Mouse (Mus musculus) liver, embryonic 15.5 days (tissue): ENCODE results near the gene Shh. TPM values are rescaled to one million over a fixed set of nuclear protein-coding genes. Genes with fewer than 3 reads are reported as not detected.

Source experiments
- ATAC-seq: fragments of 200-750 bp; cut with Nextera tagmentation; 2 replicates; pipeline ENCODE4 v1.8.0; 2017; ENCODE audit warnings: moderate number of reproducible peaks, mild to moderate bottlenecking, moderate library complexity; ENCODE audit not compliant: insufficient read depth
- H3K27ac ChIP-seq: fragments of 300-500 bp; sonication (generic); replicated peaks from 2 replicates; pipeline ENCODE4 v1.5.1; 2015; ENCODE audit warnings: mild to moderate bottlenecking, inconsistent platforms
- H3K27me3 ChIP-seq: fragments of 300-500 bp; sonication (generic); 2 replicates; pipeline ENCODE4 v1.6.1; 2015; ENCODE audit warnings: mild to moderate bottlenecking, inconsistent platforms
- H3K36me3 ChIP-seq: fragments of 300-500 bp; sonication (generic); replicated peaks from 2 replicates; pipeline ENCODE4 v1.6.1; 2015; ENCODE audit warnings: moderate library complexity, mild to moderate bottlenecking, inconsistent platforms
- H3K4me1 ChIP-seq: fragments of 300-500 bp; sonication (generic); replicated peaks from 2 replicates; pipeline ENCODE4 v1.6.1; 2015; ENCODE audit warnings: inconsistent platforms
- H3K4me2 ChIP-seq: fragments of 300-500 bp; sonication (generic); 2 replicates; pipeline ENCODE4 v1.6.1; 2015; ENCODE audit warnings: moderate library complexity, mild to moderate bottlenecking, inconsistent platforms
- H3K4me3 ChIP-seq: fragments of 300-500 bp; sonication (generic); replicated peaks from 2 replicates; pipeline ENCODE4 v1.5.1; 2015; ENCODE audit warnings: mild to moderate bottlenecking, inconsistent platforms
- H3K9ac ChIP-seq: fragments of 300-500 bp; sonication (generic); 2 replicates; pipeline ENCODE4 v1.6.1; 2015; ENCODE audit warnings: moderate library complexity, mild to moderate bottlenecking, inconsistent platforms
- H3K9me3 ChIP-seq: fragments of 300-500 bp; sonication (generic); replicated peaks from 2 replicates; pipeline ENCODE4 v1.6.1; 2016; ENCODE audit warnings: inconsistent platforms
- WGBS: fragments of 180-500 bp; shearing (Covaris S2); methylation state at CpG from one replicate; pipeline ENCODE4 v1.1.7; 2015; ENCODE audit warnings: mixed read lengths; ENCODE audit not compliant: insufficient replicate concordance; 5-methylcytosine and 5-hydroxymethylcytosine counted together
- polyA plus RNA-seq: library from polyadenylated mRNA; unstranded; fragments of >200 nt; fragmentation: Nextera tagmentation; extraction: Ambion mirVana; gene quantifications from 2 replicates; pipeline ENCODE4 v1.2.1, GENCODE M21; 2015

The Shh gene
- not detected in 2 replicates for polyA plus RNA-seq

DNA sequence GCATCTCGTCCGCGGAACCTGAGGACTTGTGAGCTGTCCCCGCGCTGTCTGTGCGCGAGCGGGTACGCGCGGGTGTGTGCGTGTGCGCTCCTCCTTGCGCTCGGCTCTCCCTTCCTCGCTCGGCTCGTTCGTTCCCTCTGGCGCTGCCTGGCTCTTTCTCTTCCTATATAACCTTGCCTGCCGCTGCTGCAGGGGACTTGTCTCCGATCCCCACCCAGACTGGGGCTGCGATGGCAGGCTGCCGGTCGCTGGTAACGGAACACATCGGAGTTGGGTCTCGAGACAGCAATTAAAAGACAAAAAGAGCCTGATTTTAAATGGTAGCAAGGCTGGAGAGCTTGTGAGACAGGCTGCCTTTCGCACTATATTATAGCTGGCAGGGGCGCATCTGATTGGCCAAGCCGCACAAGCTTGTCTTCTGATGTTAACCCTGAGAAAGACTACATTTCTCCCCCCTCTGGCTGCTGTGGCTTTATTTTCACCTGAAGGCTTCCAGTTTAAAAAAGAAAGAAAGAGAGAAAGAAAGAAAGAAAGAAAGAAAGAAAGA is at the start of gene Shh:
Gene Shh, minus strand, starts transcription at position 497 of the 547 bp plus-strand sequence.
- H3K4me3 ChIP-seq, result no peak within 1 kb of the TSS
- H3K4me1 ChIP-seq, result no peaks in the 10 kb centered on the region
- H3K9me3 ChIP-seq, result no peaks in the 10 kb centered on the region
- no peak within 1 kb of the TSS for H3K4me2 ChIP-seq
- 2% methylated on average over 31 of the region's 31 CpGs for WGBS
- no peak within 1 kb of the TSS for H3K27ac ChIP-seq
- H3K27me3 ChIP-seq, result peaks cover 80% of the 10 kb centered on the region
- H3K9ac ChIP-seq, result no peak within 1 kb of the TSS
- no peaks in the 10 kb centered on the region for H3K36me3 ChIP-seq
- no peak for ATAC-seq

GRCm38 (mm10) chr5:28500792-28501439 is 33.9 kb upstream of the Shh start:
- no peak overlapping the region for H3K9ac ChIP-seq
- H3K36me3 ChIP-seq, result no peaks in the 10 kb centered on the region
- H3K4me2 ChIP-seq, result no peak overlapping the region
- no peaks in the 10 kb centered on the region for H3K27me3 ChIP-seq
- H3K4me1 ChIP-seq, result no peaks in the 10 kb centered on the region; the same call in 1 of the 2 replicates
- H3K9me3 ChIP-seq, result no peaks in the 10 kb centered on the region
- WGBS, result 31% methylated on average over 4 of the region's 4 CpGs
- peak; percentile 71 for ATAC-seq
- H3K4me3 ChIP-seq, result no peak overlapping the region
- no peak overlapping the region for H3K27ac ChIP-seq

DNA sequence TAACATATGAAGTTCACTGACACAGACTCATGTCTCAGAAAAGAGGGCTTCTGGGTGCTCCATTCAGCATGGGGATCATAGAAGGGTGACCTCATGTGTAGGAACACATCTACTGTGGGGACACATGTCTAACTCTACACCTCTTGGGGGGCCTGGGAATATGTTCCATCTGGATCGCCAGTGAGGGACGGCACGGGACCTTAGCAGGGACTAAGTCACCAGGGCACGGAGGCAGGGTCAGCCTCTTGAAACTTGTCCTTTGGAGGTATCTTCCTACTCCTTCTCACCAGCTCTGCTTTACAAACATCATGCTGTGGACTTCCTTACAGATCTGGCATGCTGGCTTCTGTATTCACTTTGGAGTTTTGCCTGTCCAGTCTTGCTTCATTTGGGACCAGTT is 31.8 kb upstream of the Shh start:
- Histone ChIP-seq H3K27ac (no peak overlapping the region), H3K4me2 (no peak overlapping the region), H3K4me1 (no peaks in the 10 kb centered on the region; the same call in 1 of the 2 replicates), H3K9me3 (no peaks in the 10 kb centered on the region), H3K9ac (no peak overlapping the region), H3K27me3 (no peaks in the 10 kb centered on the region), H3K4me3 (no peak overlapping the region), H3K36me3 (no peaks in the 10 kb centered on the region)
- 76% methylated on average over 4 of the region's 4 CpGs for WGBS
- ATAC-seq, result no peak

- H3K4me3 ChIP-seq, result no peak overlapping the region
- ATAC-seq, result peak; percentile 9; the same call in 1 of the 2 replicates
- no peak overlapping the region for H3K9ac ChIP-seq
- no peaks in the 10 kb centered on the region for H3K9me3 ChIP-seq
- H3K4me1 ChIP-seq, result no peaks in the 10 kb centered on the region; the same call in 1 of the 2 replicates
- H3K27me3 ChIP-seq, result no peaks in the 10 kb centered on the region
- 55% methylated on average over 3 of the region's 3 CpGs for WGBS
- no peaks in the 10 kb centered on the region for H3K36me3 ChIP-seq
- no peak overlapping the region for H3K27ac ChIP-seq
- H3K4me2 ChIP-seq, result no peak overlapping the region
Observed at GRCm38 (mm10) chr5:28495712-28496650, 28.9 kb upstream of the Shh start.

DNA sequence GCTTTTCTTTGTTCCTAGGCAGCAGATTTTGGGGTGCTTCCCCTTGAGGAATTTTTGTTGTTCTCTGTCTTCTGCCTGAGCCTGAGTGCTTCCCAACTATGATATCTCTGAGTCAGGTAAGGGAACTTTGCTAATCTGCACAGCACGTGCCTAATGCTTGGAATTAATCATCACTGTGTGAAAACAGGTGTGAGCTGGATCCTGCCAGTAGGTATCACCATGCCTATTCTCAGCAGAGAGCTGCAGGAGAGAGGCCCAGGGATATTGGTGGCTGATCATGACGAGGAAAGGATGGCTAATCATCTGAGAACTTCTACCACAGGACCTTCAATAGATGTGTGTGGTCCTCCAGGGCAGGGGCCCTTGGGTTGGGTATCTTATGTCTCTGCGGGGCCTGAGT is 26.5 kb upstream of the Shh start:
- H3K27me3 ChIP-seq, result no peaks in the 10 kb centered on the region
- no peak overlapping the region for H3K9ac ChIP-seq
- no peaks in the 10 kb centered on the region for H3K36me3 ChIP-seq
- no peaks in the 10 kb centered on the region for H3K9me3 ChIP-seq
- 42% methylated on average over 3 of the region's 3 CpGs for WGBS
- ATAC-seq, result no peak
- no peak overlapping the region for H3K4me3 ChIP-seq
- no peak overlapping the region for H3K27ac ChIP-seq
- H3K4me1 ChIP-seq, result no peaks in the 10 kb centered on the region
- no peak overlapping the region for H3K4me2 ChIP-seq

DNA sequence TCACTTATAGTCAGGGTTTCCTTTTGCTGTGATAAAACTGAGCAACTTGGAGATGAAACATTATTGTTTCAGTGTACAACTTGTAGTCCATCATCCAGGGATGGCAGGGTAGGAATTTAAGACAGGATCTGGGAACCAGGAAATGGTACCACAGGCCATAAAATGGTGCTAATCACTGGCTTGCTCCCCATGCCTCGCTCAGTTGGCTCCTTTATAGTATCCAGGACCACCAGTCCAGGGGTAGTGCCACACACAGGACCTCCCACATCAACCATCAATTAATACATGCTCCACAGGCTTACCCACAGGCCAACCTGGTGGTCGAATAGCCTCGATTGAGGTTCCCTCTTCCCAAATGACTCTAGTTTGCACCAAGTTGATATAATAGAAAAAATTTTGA is 15.9 kb upstream of the Shh start:
- Histone ChIP-seq H3K36me3 (no peaks in the 10 kb centered on the region), H3K9me3 (no peaks in the 10 kb centered on the region), H3K4me3 (no peak overlapping the region), H3K27ac (no peak overlapping the region), H3K4me1 (no peaks in the 10 kb centered on the region), H3K9ac (no peak overlapping the region), H3K4me2 (no peak overlapping the region), H3K27me3 (no peaks in the 10 kb centered on the region)
- 41% methylated on average over 3 of the region's 3 CpGs for WGBS
- no peak for ATAC-seq

DNA sequence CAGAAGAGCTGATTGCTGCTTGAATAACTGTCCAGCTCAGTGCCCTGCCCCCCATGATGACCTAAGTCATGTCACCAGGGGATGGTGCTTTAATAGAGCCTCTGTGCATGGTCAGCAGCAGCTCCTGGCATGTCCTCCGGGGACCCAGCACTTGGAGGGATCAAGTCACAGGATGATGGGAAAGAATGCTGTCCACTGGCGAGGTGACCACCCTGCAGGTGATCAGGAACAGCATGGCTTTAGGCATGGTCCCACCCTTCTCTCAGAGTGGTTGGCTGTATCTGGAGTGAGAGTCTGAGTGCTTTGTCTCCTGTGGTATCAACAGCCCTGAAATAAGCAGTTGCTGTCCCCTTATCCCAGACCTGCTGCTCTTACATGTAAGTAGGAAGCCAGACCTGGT is 14.7 kb upstream of the Shh start:
- Histone ChIP-seq H3K4me2 (no peak overlapping the region), H3K9me3 (no peaks in the 10 kb centered on the region), H3K4me3 (no peak overlapping the region), H3K4me1 (no peaks in the 10 kb centered on the region), H3K27me3 (no peaks in the 10 kb centered on the region), H3K36me3 (no peaks in the 10 kb centered on the region), H3K27ac (no peak overlapping the region), H3K9ac (no peak overlapping the region)
- 44% methylated on average over 2 of the region's 2 CpGs for WGBS
- no peak for ATAC-seq

DNA sequence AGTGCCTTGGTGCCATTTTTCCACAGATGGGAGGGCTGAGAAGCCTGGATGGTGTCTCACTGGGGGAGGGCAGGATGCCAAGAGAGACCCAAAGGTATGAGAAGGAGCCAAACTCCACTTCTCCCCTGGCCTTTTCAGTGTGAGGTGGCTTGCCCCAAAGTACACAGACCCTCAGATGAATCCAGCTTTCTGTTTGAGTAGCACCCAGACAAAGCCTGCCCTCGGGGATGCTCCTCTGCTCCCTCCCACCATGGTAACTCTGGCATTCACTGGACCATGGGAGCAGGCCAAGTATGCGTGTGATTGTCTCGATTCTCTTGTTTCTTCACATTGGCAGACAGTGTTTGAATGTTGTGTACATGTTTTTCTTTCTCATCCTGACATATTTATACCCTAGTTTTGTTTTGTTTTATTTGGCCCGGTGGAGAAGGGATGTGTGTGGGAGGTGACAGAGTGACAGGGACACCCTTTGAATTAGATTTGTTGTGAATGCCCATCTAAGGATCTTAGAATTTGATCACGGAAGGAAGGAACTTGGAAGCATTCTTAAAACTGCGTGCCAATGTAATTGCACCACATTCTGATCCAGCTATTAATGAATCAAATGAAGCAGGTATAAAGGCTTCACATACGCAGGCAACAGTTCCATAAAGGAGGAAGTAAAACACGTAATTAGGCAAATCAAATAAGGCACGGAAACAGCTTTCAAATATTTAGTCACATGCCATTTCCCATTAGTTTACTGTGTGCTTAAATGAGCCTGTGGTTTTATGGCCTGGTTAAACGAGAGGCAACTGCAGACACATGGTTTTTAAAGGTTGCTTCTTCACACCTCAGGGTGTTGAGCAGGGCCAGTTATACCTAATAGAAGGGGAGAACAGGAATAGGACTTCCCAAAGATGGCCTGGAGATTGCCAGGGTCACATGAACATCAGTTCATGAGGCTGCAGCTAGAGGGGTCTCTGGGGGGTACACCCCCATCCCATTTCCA is 9.6 kb upstream of the Shh start:
- no peak overlapping the region for H3K4me2 ChIP-seq
- 48% methylated on average over 10 of the region's 10 CpGs for WGBS

DNA sequence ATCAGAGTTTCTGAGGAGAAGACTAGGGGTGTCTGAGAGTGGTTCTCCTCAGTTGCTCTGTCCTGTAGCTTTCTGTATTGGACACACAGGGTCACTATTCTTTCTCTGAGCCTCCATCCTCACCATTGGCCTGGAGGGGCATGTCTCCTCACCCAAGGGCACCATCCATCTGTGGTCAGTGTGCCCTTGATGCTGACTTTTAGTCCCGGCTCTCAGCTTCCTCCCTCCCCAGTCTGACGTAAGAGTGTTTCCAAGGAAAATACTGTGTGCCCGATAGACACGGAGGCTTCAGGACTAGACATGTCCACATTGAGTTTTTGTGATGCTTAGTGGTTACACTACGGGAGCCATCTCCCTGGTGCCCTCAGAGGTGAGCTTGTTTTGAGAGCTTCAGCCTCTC is 6.5 kb upstream of the Shh start:
- H3K27ac ChIP-seq, result no peak overlapping the region
- H3K27me3 ChIP-seq, result peaks cover 13% of the 10 kb centered on the region
- no peaks in the 10 kb centered on the region for H3K36me3 ChIP-seq
- no peaks in the 10 kb centered on the region for H3K9me3 ChIP-seq
- no peak for ATAC-seq
- H3K4me2 ChIP-seq, result no peak overlapping the region
- H3K4me3 ChIP-seq, result no peak overlapping the region
- H3K4me1 ChIP-seq, result no peaks in the 10 kb centered on the region
- H3K9ac ChIP-seq, result no peak overlapping the region
- WGBS, result 64% methylated on average over 5 of the region's 5 CpGs

More for the DNA sequence above, 9.6 kb upstream of the Shh start:
- Histone ChIP-seq H3K36me3 (no peaks in the 10 kb centered on the region), H3K4me3 (no peak overlapping the region), H3K9ac (no peak overlapping the region), H3K27me3 (no peaks in the 10 kb centered on the region), H3K4me1 (no peaks in the 10 kb centered on the region), H3K9me3 (no peaks in the 10 kb centered on the region), H3K27ac (no peak overlapping the region)
- ATAC-seq, result no peak

GRCm38 (mm10) chr5:28469525-28470202 is 2.6 kb upstream of the Shh start:
- Histone ChIP-seq H3K9me3 (no peaks in the 10 kb centered on the region), H3K27me3 (peaks cover 52% of the 10 kb centered on the region), H3K9ac (no peak overlapping the region), H3K4me1 (no peaks in the 10 kb centered on the region), H3K36me3 (no peaks in the 10 kb centered on the region), H3K27ac (no peak overlapping the region), H3K4me2 (no peak overlapping the region), H3K4me3 (no peak overlapping the region)
- 4% methylated on average over 9 of the region's 9 CpGs for WGBS
- no peak for ATAC-seq
